Mouse (Mus musculus): ENCODE measurements at regions not wholly inside any gene's neighbourhood (a gene's known extent, or its start where the extent isn't known, plus 50 kb on each side); places are given as distances from the start of the nearest gene placed in this dataset.

DNA sequence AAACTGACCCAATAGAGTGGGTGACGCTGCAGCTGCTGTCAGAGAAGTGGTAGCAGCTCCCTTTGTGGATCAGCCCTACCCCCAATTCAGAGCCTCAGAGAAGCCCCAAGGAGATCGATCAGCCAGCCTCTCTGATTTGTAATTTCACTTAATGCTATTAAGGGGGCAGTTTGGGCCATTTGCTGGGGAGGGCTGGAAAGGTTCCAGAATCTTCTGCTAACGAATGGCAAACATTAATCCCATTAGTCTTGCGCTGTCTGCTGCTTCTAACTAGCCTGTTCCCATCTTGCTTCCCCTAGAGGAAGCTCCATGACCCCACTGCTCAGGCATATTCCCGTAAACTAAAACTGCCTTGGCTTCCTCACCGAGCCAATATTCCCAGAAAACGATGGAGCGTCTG, 59.9 kb upstream of the Lrrn2 start:
- DNase-seq (ENCODE audit: low read depth, low spot score): no peak
- Histone ChIP-seq H3K27me3 (ENCODE audit: control insufficient read depth, insufficient read depth, low read length, poor library complexity, severe bottlenecking) (no peaks in the 10 kb centered on the region), H3K36me3 (ENCODE audit: control insufficient read depth, insufficient read depth, low read length, poor library complexity, severe bottlenecking) (no peaks in the 10 kb centered on the region)

DNA sequence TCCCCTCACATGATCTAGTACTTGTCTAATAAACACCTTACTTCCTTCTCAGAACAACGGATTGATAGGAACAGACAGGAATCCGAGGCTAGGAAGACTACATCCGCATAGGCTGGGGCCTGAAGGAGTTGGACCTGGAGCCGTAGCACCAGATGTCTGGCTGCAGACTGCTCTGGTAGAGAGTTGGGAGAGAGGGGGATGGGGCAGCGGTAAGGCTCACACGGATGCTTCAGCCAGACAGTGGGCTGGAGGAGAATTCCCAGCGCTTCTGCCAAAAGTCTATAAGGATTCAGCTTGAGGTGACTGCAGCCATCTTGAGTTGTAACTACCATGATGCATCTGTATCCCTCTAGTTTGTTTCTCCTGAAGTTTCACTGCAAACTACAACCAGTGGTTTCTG, 61.8 kb upstream of the Lrrn2 start:
- no peaks in the 10 kb centered on the region for H3K36me3 ChIP-seq (ENCODE audit: control insufficient read depth, insufficient read depth, low read length, poor library complexity, severe bottlenecking)

DNA sequence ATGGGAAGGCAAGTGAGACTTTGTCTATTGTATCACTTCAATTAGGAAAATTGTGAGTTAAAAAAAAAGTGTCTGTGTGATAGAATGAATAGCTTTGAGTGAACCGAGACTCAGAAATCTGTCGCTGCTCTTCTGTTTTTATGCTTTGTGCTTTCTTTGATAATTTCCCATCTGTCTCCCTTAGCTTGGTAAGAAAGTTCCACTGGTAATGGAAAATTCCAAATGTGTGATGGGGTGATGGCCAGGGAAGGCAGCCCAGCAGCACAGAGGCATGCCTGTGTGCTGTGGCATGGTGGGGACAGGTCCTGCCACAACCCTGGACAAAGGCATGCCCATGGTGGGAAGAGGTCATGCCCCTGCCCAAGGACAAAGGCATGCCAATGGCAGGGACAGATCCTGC, 62.7 kb upstream of the Lrrn2 start:
- no peaks in the 10 kb centered on the region for H3K36me3 ChIP-seq (ENCODE audit: control insufficient read depth, insufficient read depth, low read length, poor library complexity, severe bottlenecking)
- no peaks in the 10 kb centered on the region for H3K27me3 ChIP-seq (ENCODE audit: control insufficient read depth, insufficient read depth, low read length, poor library complexity, severe bottlenecking)
- no peak for DNase-seq (ENCODE audit: low read depth, low spot score)

More for the DNA sequence above, 61.8 kb upstream of the Lrrn2 start:
- H3K27me3 ChIP-seq (ENCODE audit: control insufficient read depth, insufficient read depth, low read length, poor library complexity, severe bottlenecking): no peaks in the 10 kb centered on the region
- DNase-seq (ENCODE audit: low read depth, low spot score): no peak

DNA sequence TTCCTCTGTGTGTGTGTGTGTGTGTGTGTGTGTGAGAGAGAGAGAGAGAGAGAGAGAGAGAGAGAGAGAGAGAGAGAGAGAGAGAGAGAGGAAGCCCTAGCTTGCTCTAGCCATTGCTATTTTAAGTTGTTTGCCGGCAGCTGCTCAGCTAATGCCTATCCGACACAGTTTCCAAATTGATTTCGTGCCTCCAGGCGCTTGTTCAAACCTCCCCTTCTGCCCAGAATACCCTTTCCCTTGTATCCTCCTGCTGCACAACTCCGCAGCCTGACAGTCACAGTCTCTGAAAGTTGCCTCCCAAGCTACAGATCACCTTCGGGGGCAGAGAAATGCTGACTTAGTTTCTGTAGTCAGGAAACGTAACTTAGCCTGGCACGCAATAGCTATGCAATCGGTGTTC, 63.9 kb upstream of the Nfasc start:
- H3K36me3 ChIP-seq (ENCODE audit: control insufficient read depth, insufficient read depth, low read length, poor library complexity, severe bottlenecking): no peaks in the 10 kb centered on the region
- H3K27me3 ChIP-seq (ENCODE audit: control insufficient read depth, insufficient read depth, low read length, poor library complexity, severe bottlenecking): no peaks in the 10 kb centered on the region
- no peak for DNase-seq (ENCODE audit: low read depth, low spot score)

DNA sequence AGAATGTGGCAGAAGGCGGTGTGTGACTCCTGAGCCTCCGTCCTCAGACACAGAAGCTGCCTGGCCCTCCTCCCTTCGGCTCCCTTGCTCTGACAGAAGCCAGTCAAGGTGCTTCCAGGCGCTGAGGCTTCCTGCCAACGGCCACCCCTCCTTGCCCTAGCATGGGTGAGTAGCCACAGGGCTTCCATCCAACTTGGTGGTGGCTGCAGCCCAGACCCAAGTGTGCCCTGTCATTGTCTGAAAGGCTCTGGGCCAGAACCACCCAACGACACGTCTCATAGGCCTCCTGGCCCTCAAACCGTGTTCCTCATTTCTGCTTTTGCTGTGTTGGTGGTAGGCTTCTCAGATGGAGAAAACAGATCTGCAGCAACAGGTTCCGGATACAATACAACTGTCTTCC, 62.2 kb upstream of the Nfasc start:
- DNase-seq (ENCODE audit: low read depth, low spot score): no peak
- Histone ChIP-seq H3K27me3 (ENCODE audit: control insufficient read depth, insufficient read depth, low read length, poor library complexity, severe bottlenecking) (no peaks in the 10 kb centered on the region), H3K36me3 (ENCODE audit: control insufficient read depth, insufficient read depth, low read length, poor library complexity, severe bottlenecking) (no peaks in the 10 kb centered on the region)

DNA sequence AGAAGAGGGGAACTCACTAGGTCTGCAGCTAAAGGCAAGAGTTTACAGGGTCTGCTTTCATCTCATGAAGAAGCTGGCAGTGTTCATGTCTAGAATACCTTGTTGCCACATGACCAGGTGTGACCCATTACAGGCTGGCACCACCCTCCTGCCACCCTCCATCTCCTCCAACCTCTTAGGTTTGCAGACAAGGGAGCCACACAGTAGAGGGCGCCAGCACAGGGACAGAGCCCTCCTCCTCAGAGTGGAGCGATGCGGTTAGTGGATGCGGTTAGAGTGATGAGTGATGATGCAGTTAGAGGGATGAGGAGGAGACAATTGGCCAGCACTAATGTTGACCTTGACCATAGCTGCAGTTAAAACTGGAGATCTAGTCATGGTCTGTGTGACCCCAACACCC, 60.8 kb upstream of the Nfasc start:
- Histone ChIP-seq H3K36me3 (ENCODE audit: control insufficient read depth, insufficient read depth, low read length, poor library complexity, severe bottlenecking) (no peaks in the 10 kb centered on the region), H3K27me3 (ENCODE audit: control insufficient read depth, insufficient read depth, low read length, poor library complexity, severe bottlenecking) (no peaks in the 10 kb centered on the region)
- DNase-seq (ENCODE audit: low read depth, low spot score): no peak

DNA sequence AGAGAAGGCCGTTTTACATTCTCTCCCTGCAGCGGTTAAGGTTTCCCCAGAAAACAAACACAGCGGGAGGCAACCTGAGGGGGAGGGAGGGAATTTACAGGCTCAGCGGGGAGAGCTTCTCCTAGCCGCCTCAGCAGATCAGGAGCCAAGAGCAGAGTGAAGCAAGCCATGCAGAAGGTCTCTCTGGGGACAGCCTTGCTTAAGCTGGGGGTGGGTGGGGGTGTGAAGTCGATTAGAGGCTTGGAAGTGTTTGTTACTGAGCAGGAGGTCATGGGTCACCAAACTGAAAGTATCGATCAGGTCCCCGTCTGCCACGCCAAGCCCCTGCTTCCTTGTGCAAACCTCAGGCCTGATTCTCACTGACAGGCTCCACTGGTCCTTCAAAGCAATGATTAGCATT, 58.7 kb upstream of the Nfasc start:
- no peak for DNase-seq (ENCODE audit: low read depth, low spot score)
- Histone ChIP-seq H3K36me3 (ENCODE audit: control insufficient read depth, insufficient read depth, low read length, poor library complexity, severe bottlenecking) (no peaks in the 10 kb centered on the region), H3K27me3 (ENCODE audit: control insufficient read depth, insufficient read depth, low read length, poor library complexity, severe bottlenecking) (no peaks in the 10 kb centered on the region)

DNA sequence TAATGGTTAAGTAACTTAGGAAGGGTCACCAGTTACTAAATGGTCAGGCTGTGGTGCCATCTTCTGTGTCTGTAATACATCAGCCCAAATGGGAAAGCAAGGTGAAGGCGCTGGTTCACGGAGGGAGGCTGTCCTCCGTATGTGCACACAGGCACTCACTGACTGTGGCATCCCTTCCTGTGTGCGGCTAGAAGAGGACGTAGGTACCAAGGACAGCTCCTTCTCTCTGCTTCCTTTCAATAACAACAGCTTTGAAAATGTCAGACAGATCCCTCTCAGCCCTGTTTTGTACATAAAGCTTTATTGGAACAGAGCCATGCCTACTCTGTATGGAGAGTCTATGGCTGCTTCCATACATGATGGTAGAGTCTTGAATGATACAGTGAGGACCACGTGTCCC, 57.7 kb upstream of the Nfasc start:
- peak; percentile 18 for DNase-seq (ENCODE audit: low read depth, low spot score)
- Histone ChIP-seq H3K27me3 (ENCODE audit: control insufficient read depth, insufficient read depth, low read length, poor library complexity, severe bottlenecking) (no peaks in the 10 kb centered on the region), H3K36me3 (ENCODE audit: control insufficient read depth, insufficient read depth, low read length, poor library complexity, severe bottlenecking) (no peaks in the 10 kb centered on the region)

DNA sequence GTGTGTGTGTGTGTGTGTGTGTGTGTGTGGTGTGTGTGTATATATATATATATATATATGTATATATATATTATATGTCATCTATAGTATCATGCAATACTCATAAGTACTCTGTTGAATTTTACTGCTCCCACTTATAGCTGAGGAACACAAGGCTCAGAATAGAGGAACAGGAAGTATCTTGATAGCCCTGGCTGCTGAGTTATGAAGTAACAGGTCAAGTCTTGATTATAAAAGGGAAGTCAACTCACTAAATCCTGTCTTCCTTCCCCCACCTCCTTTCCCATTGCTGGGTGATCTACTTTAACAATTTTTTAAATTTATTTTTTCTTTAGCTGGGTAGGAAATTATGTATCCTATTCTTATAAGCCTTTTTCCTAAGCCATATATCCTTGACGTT, 52.9 kb upstream of the Nfasc start:
- DNase-seq (ENCODE audit: low read depth, low spot score): no peak
- Histone ChIP-seq H3K36me3 (ENCODE audit: control insufficient read depth, insufficient read depth, low read length, poor library complexity, severe bottlenecking) (no peaks in the 10 kb centered on the region), H3K27me3 (ENCODE audit: control insufficient read depth, insufficient read depth, low read length, poor library complexity, severe bottlenecking) (no peaks in the 10 kb centered on the region)
